Mouse (Mus musculus) granulocyte monocyte progenitor cell, adult 5-6 weeks (primary cell): ENCODE results near the gene Tbl3. TPM values are rescaled to one million over a fixed set of nuclear protein-coding genes. Genes with fewer than 3 reads are reported as not detected.

Experiments
- ATAC-seq: replicated peaks from 2 replicates; pipeline ENCODE4 v1.8.0; 2016; ENCODE audit warnings: mild to moderate bottlenecking, moderate TSS enrichment, inconsistent platforms; ENCODE audit not compliant: poor library complexity, severe bottlenecking
- total RNA-seq, 2 experiments: library from RNA; stranded (forward) in 1 of 2; stranded (reverse) in 1 of 2; fragments of 200-712, 200-1000 nt in 1 of 2; fragments of >200 nt in 1 of 2; fragmentation: Nextera tagmentation in 1 of 2; gene quantifications; 2 replicates each; pipeline ENCODE4 v1.2.3; 2014 to 2017

Gene Tbl3
- total RNA-seq (2014; fragmentation: Nextera tagmentation): 39.5 and 44.5 TPM in 2 replicates
- 44.1 and 54.9 TPM in 2 replicates for total RNA-seq (2017)

- ATAC-seq: peak; percentile 92
These were observed at the start of gene Tbl3 for GRCm38 (mm10) chr17:24706982-24707800. Tbl3 (minus strand) TSS chr17:24707660.

GRCm38 (mm10) chr17:24752415-24753394 is 45.2 kb upstream of the Tbl3 start, which contains the start of gene Hs3st6:
Hs3st6 (plus strand) TSS chr17:24752988.
- peak; percentile 47 for ATAC-seq

GRCm38 (mm10) chr17:24751528-24751927 is 44.1 kb upstream of the Tbl3 start:
- ATAC-seq: no peak

- ATAC-seq: no peak
These were observed 39.5 kb upstream of the Tbl3 start for GRCm38 (mm10) chr17:24746986-24747385.

DNA sequence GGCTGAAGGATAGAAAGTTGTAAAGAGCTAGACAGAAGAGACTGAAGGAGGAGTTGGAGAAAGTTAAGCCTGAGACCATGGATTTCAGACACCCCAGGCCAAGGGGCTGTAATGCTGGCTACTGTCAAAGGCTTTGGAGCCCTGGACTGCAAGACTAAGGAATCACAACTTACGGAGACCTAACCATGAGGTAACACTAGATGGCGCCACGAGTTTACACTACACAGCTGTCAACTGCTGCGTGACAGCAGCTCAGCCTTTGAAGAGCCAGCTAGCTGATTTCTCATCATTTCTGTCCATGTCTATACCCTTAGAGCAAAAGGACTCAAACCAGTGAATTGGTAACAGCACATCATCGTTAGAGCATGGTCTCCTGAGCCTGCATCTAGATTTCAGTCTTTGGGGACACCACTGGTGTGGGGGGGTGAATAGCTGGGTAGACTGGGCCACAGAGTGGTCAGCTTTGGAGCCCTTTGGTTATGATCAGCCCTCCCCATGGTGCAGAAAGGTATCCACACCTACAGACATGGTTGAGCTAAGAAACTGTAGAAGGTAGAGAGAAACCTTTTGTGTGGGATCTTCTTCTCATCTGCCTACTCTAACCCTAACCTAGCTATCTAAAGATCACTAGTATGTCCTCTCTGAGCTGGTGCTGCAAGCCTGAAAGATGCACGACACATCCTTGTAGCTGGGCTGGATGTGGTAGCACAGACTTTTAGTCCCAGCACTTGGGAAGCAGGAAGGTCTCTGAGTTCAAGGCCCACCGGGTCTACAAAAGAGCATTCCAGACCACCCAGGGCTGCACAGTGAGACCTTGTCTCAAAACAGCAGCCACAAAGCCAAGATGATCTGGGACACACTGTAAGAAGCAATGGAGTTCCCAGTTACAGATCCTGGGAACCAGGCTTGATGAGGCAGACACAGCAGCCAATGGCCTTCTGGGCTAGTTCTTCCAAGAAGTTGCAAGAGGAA is 38.4 kb upstream of the Tbl3 start:
- peak; percentile 78 for ATAC-seq

- ATAC-seq: no peak
These were observed 36.9 kb upstream of the Tbl3 start for GRCm38 (mm10) chr17:24744381-24744780.

- no peak for ATAC-seq
These were observed 36.4 kb upstream of the Tbl3 start for GRCm38 (mm10) chr17:24743896-24744295.

- peak; percentile 52 for ATAC-seq
These were observed 34.8 kb upstream of the Tbl3 start for GRCm38 (mm10) chr17:24742307-24742706.

DNA sequence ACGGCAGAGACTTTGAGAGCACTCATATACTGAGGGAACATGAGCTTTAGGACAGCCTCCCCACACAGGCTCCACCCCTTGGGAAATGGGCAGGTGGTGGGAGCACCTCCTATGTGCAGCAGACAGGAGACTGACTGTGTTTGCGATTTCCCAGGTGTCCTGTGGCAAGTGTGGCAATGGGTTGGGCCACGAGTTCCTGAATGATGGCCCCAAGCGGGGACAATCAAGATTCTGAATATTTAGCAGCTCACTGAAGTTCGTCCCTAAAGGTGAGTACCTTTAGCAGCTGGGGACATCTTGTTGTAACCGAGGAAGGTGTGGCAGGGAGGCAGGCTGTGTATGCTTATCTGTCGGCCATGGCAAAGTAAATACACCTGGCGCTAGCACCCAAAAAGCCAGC is 32.5 kb upstream of the Tbl3 start:
- ATAC-seq: no peak

DNA sequence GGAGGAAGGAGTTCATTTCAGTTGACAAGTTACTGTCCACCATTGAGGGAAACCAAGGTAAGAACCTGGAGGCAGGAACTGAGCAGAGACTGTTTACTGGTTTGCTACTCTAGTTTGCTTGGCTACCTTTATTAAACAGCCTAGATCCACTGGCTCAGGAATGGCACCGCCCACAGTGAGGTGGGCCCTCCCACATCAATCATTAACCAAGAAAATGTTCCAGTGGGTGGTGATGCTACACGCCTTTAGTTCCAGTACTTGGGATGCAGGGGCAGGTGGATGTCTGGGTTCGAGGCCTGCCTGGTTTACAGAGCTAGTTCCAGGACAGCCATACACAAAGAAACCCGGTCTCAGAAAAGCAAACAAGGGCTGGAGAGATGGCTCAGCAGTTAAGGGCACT is 30.8 kb upstream of the Tbl3 start:
- no peak for ATAC-seq

DNA sequence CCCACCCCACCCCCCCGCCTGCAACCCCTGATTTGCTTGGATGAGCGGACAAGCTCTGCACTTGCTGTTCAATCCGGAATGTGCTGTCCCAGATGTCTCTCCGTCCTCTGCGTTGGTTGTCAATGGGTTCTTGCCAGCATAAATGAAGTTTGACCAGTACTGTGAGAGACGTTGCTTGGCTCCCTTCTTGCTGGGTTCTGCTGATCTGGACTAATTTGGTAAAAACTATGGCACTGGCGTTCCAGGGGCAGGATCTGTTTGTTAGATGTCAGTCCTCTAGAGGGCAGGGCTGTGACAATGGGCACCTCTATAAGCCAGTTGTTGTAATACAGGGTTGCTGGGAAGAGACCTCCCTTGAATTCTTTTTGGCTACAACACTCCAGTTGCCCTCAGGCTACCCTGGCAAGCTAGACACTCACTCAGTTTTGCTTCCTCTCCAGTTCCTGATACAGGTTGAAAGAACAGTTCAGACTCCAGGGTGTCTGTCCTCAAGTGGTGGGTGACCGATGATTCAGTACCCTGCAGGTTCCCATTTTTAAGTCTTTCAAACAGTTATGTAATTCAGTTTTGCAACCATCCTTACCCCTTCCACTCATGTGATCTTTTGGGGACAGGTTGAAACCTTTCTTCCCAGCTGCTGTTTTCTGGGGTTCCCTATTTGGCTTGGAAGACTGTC is 29.8 kb upstream of the Tbl3 start:
- peak; percentile 64 for ATAC-seq

- peak; percentile 79 for ATAC-seq
These were observed 29.0 kb upstream of the Tbl3 start, which contains the start of gene Msrb1 for GRCm38 (mm10) chr17:24736330-24737051. Msrb1 (plus strand) TSS chr17:24736642.

- ATAC-seq: no peak
These were observed 28.0 kb upstream of the Tbl3 start for GRCm38 (mm10) chr17:24735446-24735845.

DNA sequence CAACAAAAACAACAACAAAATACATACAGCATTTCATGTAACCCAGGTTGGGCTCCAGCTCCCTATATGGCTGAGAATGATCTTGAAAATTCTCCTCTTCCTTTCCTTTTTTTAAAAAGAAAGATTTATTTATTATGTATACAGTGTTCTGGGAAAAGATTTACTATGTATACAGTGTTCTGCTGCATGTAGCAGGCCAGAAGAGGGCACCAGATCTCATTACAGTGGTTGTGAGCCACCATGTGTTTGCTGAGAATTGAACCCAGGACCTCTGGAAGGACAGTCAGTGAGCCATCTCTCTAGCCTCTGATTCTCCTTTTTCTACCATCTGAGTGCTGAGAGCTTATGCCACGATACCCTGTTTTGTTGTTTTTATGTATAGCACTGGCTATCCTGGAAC is 27.1 kb upstream of the Tbl3 start:
- no peak for ATAC-seq

DNA sequence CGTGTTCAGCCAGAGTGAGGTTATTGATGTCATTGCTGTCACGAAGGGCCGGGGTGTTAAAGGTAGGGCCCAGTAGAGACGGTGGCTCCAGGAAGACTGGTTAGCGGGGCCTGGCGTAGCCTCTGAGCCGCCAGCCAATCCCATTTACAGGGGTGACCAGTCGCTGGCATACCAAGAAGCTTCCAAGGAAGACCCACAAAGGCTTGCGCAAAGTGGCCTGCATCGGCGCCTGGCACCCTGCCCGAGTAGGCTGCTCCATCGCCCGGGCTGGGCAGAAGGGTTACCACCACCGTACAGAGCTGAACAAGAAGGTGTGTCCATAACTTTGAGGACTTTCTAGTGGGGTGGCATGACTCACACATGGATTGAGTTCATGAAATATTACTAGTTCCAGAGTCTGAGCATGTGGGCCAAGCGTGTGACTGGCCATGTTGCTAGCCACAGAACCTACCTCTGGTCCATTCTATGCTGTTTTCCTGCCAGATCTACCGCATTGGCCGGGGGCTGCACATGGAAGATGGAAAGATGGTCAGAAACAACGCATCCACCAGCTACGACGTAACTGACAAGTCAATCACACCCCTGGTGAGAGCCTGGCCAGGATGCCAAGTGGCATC is 26.1 kb upstream of the Tbl3 start:
- ATAC-seq: no peak

GRCm38 (mm10) chr17:24732233-24732935 is 24.9 kb upstream of the Tbl3 start:
- ATAC-seq: no peak

- no peak for ATAC-seq
These were observed 23.3 kb upstream of the Tbl3 start for GRCm38 (mm10) chr17:24730787-24731186.
